Mouse (Mus musculus): Measurements from ENCODE around the gene Gm16440.
"Not testable (repeated sequence)": the region's sequence is repeated elsewhere in the genome, so short reads cannot be mapped to it uniquely, and the experiment has no call there.

The Gm16440 gene

GRCm38 (mm10) chr14:6390219-6390618 lies at the start of gene Gm16440:
TSS of gene Gm16440 (minus strand) at chr14:6390319.
- DNase-seq (ENCODE audit: low read depth, low spot score) = not testable (repeated sequence)

DNA sequence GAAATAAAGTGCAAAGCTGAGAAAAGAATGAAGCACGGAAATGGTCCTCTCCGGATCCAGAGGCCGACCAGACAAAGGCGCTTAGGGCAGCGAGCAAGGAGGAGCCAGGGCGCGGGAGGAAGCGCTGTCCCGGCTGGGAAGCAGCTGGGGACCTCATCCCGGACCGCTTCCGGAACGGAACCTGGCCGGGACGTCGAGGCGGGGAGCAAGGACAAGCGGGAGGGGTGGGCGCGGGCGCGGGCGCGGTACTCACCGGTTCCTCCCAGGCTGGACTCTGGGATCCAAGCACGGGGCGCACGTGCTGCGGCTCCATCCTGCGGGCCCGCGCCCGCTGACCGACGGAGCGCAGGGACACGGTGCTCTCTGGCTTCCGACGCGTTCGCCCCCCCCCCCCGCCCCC lies 36.6 kb upstream of the Gm16440 start:
- not testable (repeated sequence) for DNase-seq (ENCODE audit: low read depth, low spot score)

GRCm38 (mm10) chr14:6426353-6426752 lies 36.2 kb upstream of the Gm16440 start:
- DNase-seq (ENCODE audit: low read depth, low spot score) = not testable (repeated sequence)

GRCm38 (mm10) chr14:6412382-6412781 lies 22.3 kb upstream of the Gm16440 start, which contains the start of gene Gm3591:
TSS of gene Gm3591 (minus strand) at chr14:6412482.
- DNase-seq (ENCODE audit: low read depth, low spot score) = not testable (repeated sequence)

- DNase-seq (ENCODE audit: low read depth, low spot score) = not testable (repeated sequence)
Observed at GRCm38 (mm10) chr14:6343578-6343977, 46.5 kb downstream of the Gm16440 start, which contains the start of gene Gm3618. TSS of gene Gm3618 (minus strand) at chr14:6343678.

All from forelimb bud, embryonic 11.5 days (tissue).